Mouse (Mus musculus) urinary bladder, postnatal 4 days (tissue): ENCODE data around the gene Aox3.

Source experiments
- DNase-seq, 2 experiments: peaks; one replicate each; pipeline ENCODE4 v3.0.0; 2021 to 2022; ENCODE audit warnings: low spot score in 2 of 2

Aox3 gene

DNA sequence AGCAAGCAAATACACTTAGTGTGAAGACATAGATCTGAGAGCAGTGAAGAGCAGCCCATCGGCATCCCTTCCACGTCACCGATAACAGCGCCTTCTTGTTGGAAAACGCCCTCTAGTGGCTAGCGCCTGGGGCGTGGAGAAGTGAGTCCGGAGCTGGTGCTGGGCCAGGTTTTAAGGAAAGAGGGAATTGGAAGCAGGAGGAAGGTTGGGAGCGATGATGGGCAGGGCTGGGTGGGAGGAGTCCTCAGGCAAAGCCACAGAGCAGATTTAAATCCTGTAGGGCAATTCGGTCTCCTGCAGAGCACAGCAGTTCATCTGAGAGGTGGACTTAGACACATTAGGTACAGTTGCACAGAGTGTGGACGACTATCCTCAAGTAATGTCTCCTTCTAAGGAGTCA lies at the start of gene Aox3:
Aox3 (plus strand) TSS at position 251 of the 400 bp plus-strand sequence.
- DNase-seq = peak; percentile 69 to 84

DNA sequence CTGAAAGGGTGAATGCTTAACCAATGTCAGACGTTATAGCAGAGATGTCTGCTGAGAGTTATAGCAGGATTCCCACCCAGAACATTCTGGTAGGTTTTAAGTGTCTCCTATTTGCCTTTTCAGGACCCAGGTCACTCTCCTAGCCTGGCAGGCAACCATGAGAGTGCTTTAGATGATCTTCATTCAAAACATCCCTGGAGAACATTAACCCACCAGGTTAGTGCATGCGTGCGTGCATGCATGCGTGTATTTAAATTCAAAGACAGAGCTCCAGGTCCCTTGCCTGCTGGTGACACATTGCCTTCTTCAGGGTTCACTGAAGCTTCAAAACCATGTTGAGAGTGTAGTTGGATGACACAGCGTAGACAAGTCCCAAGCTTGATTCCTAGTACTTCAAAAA lies 47.8 kb upstream of the Aox3 start:
- DNase-seq = no peak

DNA sequence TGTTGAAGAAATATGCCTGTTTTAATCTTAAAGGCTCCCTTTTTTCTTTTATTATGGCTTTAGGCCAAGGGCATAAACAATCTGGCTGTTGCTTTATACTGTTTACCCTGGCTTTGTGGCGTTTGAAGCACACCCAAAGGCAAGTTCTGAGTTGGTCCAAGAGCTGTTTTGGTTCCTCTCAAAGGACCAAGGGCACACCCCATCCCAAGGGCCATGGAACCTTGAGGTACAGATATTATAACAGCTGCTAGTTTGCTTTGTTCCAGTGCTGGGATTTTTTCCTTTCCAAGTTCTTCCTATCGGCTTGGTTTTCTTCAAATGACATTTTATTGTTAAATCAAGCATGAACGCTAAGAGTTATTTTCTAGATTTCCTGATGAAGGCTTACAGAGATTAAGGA lies 47.3 kb upstream of the Aox3 start:
- no peak for DNase-seq

DNA sequence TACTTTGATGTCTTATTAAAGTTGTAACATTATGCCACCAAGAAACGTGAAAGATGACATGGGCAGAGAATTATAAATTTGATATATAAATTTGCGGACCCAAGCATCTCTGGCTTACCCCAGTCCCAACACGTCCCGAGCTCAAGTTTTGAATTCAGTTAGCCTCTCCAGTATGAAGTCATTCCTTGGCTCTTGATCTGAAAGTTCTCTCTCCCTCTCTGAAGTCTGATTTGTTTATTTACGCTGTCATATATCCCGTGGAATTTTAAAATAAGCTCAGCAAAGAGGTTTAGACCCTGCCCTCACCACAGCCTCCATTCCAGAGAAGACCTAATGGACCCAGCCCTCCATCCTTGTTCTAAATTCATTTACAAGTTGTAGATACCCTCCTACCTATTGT lies 43.7 kb upstream of the Aox3 start:
- no peak for DNase-seq

DNA sequence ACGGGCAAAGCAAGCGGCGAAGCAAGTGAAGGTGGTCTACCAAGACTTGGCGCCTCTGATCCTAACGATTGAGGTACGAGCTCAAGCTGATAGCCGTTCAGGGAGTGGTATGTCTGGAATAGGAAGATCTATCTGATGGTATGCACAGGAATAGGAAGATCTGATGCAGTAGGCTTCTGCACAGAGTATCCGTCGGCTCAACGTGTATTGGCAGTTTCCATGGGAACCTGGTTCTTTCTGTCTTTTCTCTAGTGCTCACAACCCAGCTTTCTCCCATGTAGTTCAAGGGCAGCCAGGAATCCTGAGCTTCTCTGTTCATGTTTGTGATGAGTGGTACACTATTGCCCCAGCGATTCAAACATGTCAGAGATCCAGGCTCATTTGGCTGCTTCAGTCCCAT lies 42.8 kb upstream of the Aox3 start:
- DNase-seq = no peak

DNA sequence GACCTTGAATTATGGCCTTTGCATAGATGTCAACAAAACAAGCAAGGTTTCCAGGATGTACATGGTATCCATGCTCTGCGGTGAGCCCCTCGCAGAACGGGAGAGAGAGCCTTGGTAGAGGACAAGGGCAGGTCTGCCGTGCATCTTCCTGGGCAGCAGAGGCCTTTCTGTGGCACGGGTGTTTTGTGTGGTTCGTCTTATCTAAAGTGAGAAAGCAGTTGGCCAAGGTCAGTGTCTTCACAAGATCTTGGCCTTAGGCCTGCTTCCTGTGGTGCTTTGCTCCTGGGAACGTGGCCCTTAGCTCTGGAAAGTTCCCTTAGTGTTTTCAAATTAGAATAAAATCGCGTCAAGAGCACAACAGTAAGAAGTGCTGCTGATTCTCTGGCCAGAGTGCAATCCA lies 41.9 kb upstream of the Aox3 start:
- DNase-seq = no peak

DNA sequence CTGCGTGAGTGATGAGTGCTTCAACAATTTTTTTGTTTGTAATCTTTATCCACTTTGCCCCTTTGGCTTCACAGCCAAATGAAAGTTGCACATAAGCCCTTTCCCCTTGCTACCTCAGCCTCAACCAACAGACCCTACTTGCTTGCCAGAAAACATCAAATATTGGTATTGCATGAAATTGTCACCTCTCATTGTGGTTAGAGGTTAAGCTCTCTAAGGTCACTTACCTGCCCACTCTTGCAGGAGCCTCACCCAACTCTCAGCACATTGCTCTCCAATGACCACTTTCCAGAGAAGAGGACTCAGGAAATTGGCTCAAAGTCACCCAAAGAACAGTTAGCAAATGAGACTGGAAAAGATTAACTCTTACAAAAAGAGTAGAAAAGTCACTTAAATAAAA lies 41.4 kb upstream of the Aox3 start:
- DNase-seq = no peak

DNA sequence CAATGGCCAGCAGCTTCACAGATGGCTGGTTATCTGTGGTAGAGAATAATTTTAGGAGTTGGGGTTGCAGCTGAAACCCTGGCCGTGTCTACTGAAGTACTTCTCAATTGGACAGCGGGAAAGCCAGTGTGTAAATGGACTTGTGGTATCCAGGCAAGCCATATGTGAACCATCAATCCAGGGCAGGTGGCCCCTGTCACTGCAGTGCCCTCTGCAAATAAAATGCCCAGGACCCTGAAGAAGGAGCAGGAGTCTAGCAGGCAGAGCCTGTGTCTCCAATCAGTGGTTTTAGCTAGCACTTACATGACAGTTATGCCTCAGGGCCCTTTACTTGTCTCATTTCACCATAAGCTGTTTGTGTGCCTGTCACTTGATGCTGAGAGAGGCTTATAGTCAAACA lies 40.5 kb upstream of the Aox3 start:
- no peak for DNase-seq

DNA sequence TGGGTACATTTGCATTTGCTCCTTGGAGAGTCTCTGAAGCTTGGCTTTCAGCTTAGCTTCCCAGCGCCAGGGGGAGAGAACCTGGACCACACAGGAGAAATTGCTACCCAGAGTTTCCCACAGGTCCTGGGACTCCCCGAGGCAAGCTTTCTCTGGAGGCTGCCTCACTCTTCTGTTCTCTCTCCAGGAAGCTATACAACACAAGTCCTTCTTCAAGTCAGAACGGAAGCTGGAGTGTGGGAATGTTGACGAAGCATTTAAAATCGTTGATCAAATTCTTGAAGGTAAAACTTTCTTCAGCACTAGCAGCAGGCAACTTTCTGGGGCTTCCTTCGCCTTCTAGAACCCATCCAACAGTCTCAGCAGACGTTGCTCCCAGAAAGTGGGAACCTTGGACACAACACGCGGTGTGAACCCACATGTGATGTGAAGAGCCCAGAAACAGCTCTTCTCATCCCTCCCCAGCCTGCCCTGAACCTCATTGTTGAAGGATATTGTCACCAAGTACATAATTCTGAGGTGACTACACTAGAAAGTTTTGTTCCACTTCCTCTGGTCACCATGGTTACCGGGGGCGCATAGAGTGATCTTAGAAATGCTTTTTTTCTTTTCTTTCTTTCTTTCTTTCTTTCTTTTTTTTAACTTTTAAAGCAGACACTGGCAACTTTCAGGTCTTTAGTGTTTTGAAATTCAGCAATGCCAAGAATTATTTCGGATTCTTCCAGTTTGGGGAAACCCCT lies 39.8 kb upstream of the Aox3 start:
- no peak for DNase-seq

DNA sequence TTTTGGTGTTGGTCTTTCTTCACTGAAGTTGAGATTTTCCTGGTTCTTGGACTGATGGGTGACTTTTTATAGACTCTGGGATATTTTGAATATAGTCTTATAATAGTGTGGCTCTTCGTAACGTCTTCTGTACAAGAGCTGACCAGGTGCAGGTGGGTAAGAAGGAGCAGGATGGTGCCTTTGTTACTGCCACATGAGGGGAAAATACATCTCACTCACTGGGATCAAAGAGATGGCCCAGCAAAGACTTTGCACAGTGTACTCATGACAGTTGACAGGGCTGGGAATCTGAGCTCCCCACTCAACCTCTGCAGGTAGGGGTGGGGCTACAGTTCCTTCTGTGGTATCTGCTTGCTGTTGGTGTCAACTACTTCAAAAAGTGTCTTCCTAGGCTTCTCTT lies 38.7 kb upstream of the Aox3 start:
- no peak for DNase-seq

DNA sequence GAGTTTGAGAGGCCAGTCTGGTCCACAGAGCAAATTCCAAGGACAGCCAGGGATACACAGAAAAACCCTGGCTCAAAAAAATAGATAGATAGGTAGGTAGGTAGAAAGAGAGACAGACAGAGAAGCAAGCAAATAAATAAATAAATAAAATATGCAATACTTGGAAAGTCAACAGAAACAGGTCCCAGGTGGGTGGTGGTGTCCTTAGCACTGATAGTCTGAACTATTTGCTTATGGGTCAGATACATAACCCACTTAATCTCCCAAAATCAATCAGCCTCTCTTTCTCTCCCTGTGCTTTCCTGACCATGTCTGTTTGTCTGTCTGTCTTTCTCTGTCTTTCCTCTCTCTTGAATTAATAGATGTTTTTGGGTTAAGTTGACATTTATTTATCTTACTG lies 35.0 kb upstream of the Aox3 start:
- DNase-seq = no peak

DNA sequence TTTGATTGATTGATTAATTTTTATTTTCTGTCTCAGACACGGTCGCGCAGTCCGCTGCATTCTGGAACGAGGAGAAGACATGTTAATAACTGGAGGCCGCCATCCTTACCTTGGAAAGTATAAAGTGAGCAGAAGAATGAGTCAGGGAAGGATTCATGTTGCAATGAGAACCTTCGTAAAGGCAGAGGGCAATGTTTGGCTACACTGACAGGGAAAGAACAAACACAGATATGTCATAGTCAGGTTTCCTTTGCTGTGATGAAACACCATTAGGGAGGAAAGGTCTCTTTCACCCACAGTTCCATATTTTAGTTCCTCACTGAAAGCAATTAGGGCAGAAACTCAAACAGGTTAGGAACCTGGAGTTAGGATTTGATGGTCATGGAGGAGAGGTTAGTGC lies 34.5 kb upstream of the Aox3 start:
- no peak for DNase-seq

DNA sequence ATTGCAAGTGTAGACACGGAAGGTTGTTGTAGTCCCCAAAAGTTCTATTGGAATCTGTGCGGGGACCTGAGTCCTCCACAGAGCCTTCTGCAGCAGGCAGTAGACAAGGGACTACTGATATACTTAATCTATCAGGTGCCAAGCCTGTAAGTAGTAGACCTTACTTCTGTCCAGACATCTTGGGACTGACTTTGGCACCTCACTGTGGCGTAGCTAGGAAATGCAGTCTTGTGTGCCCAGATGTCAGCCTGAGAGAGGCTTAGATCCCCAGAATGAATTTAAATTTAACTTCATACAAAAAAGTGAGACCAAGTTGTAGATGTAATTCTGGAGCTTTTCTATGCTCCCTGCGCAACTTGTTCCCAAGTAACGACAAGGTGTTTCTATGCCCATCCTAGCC lies 33.2 kb upstream of the Aox3 start:
- no peak for DNase-seq

DNA sequence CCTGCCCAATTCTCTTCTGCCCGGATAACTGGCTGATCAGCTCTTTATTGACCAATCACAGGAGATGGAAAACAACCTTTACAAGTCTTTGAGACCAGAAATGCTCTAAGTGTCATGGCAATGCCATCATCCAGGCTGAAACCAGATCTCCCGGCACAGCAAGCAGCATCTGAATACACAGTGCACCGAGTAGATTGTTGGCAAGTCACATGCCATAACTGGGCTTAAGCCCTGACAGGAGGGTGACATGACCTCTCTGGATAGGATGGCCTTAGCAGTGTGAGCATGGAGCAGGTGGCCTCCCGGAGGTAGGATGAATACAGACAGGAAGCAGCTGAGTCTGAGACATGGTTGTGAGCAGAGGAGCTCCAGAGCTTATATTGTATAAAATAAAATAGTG lies 32.5 kb upstream of the Aox3 start:
- DNase-seq = no peak

DNA sequence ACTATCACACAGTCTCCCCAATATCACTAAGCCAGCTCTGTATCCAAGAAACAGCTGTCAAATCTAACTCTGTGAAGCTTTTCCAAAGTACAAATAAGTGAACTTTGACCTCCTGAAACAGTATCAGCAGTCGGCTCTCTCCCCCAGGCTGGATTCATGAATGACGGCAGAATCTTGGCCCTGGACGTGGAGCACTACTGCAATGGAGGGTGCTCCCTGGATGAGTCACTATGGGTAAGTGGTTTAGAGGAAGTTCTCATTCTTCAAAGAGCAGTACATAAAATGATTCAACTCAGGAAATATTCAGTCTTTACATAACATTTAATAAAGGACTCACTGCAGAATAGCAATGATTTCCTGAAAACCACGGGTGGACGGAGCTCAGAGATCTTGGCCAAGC lies 31.6 kb upstream of the Aox3 start:
- DNase-seq = no peak

DNA sequence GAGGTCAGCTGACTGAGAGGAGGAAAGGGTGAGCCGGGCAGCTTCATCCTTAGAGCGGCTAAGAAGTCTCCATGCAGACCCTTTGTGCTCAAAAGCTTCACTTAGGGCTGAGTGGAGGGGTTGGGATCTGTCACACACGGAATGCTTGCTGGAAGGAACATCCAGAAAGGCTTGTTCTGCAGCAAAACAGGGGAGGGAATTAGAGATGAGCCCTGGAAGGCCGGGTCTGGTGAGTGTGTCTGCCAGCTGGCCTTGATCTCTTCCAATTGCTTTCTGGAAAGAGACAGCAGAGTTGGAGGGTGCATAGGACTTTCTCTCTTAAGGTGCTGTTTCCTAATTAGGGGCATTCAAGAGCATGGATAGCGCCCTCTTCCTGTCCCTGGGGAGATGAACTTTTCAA lies 23.6 kb upstream of the Aox3 start:
- DNase-seq = peak in 1 of 2 experiments; percentile 37

DNA sequence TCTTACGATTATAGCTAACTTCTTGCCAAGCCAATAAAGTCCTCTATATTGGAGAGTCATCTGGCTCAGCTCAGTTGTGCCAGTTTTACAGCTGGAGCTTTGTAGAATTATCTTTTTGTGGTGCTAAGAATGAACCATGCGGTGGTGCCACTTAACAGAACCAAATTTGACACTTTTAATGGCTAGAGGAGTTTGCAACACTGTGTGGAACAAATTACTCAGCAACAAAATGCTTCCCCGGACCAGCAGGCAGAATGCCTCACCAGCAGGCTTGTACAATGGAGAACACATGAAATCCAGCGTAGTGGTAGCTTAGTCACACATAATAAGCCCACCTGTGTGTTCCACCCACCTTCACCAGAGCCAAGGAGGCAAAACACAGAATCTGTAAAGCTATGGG lies 22.7 kb upstream of the Aox3 start:
- DNase-seq = no peak

DNA sequence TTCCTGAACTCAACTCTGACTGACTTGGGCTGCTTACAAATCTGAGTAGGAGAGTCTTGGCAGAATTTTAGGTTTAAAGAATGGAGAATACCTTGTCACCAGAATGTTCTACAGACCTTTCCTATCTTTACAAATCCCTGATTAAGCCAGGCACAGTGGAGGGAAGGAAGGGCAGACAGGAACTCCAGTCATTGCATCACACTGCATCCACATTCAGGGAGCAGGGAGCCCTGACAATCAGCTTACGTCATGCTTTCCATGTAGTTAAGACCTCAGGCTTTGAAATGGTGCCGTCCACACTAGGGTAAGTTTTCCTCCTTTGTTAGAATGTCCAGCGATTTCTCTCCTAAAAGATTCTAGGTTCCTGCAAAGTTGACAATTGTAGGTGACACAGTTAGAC lies 21.7 kb upstream of the Aox3 start:
- no peak for DNase-seq

DNA sequence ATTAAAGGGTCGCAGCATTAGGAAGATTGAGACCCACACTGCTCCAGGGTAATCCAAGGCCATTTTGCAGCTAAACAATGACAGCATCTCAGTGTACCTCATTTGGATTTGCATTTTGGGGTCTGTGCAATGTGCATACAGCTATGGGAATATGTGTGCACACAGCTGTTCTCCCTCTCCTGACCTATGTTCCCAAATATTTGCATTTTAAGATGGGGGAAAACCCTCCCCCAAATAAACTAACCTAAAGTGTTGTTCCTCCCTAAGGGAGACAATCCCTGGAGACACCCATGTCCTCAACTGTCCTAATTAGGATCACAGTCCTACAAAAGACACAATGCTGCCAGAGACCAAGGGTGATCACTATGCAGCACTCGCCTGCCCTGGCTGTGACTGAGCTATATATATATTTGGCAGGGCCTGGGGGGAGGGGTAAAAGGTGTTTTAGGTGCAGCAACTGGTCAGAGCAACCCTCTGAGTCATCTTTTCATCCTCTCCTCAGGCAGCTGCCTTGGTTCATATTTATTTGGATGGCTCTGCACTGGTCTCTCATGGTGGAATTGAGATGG lies 20.9 kb upstream of the Aox3 start:
- DNase-seq = no peak

DNA sequence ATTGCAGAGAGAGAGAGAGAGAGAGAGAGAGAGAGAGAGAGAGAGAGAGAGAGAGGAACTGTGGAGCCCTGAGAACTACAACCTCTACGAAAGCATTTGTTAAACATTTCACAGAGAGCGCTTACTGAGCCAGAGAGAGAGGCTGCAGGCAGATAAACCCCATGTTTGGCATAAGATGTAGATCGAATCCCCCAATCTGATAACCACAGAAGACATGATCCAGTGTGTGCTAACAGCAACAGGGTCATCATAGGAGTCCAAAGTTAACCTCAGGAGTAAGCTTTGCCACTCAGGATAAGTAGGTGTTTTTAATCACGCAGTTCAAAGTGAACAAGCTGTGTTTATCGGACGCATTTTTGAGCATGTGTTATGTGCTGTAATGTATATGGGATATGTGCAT lies 15.6 kb upstream of the Aox3 start:
- DNase-seq = no peak

DNA sequence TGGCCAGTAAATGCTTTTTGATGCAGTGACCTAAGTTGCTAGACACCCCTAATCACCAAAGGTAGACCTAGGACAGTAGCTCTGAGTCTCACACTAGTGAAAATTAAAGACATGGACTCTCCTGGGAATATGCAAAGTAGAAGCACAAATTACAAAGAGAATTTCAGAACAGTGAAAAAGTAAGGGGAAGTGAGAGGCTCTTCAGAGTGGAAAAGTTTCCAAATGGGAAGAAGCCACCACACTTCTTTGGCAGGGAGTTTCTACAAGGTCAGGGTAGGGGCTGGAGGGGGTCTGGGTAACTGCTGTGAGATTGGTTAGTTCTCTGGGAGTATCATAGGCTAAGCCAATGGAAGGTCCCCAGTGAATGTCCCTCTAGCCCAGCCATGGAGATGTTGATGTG lies 13.8 kb upstream of the Aox3 start:
- no peak for DNase-seq

DNA sequence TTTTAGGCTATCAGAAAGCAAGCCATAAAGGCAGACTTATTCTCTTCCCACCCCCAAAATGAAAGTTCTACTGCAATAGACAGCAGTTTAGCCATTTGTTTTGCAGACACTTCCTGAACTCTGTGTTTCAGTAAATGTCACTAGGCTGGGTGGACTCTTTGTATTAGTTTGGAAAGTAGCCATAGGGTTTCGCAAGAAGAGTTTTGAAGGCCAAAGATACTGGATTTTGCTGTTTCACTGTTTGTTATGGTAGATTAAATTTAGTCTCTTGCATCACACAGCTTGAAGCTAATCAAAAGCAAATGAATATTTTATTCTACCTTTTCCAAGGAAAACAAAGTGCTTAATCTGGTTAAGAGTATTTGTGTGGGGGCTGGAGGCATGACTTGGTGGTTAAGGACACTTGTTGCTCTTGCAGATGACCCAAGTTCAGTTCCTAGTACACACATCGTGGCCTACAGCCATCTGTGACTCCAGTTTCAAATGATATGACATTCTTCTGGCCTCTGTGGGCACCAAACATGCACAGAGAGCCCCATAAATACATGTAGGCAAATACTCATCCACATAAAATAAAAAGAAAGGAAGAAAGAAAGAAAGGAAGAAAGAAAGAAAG lies 11.3 kb upstream of the Aox3 start:
- no peak for DNase-seq

DNA sequence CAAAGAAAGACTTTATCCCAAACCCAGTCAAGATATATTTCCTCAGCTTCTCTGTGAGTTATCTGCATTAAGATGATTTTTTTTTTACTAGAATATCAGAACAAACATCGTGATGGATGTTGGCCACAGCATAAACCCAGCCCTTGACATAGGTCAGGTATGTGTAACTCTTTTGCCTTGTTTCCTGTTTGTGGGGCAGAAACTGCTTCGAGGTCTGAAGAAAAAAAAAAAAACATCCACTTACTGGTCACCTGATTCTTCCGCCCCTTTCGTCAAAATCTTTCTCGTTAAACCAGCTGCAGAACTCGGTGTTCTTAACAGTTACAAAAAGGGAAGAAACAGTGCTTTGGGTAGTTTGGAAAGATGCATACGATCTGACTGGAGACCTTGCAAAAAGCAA lies 10.4 kb upstream of the Aox3 start:
- DNase-seq = no peak

DNA sequence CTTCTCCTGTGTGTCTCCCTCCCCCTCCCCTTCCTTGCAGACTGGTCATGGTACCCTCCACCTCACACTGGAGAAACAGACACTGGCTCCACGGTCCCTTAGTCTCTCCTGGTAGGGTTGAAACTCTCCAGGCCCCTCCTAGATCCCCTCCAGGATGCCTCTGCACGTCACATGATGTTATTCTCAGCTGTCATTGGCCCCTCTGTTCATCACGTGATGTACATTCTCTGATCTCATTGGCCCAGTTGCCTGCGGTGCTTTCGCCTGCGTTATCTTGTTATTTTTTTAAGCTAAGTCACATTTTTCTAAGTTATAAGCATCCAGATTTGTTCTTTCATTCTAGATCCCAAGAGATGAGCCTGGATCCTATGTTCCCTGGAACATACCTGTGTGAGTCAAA lies 7.2 kb upstream of the Aox3 start:
- DNase-seq = no peak
